Mouse (Mus musculus) left cerebral cortex, adult 8-10 months (tissue): ENCODE results near the gene Vps52. TPM values are rescaled to one million over a fixed set of nuclear protein-coding genes. Genes with fewer than 3 reads are reported as not detected.
A peak's percentile ranks its signal among the peaks of the same experiment; 100 is the strongest.

Source experiments
- DNase-seq, 2 experiments: peaks; one replicate each; pipeline ENCODE4 v3.0.0; 2022; ENCODE audit warnings: low spot score in 2 of 2
- total RNA-seq, 4 experiments: library from RNA; stranded (reverse); gene quantifications; 2 replicates each; pipeline ENCODE4 v1.2.4; 2022

Gene Vps52
- total RNA-seq, 4 experiments from 2014 or later: 70.6 to 79.6 (median 72.8) TPM

DNA sequence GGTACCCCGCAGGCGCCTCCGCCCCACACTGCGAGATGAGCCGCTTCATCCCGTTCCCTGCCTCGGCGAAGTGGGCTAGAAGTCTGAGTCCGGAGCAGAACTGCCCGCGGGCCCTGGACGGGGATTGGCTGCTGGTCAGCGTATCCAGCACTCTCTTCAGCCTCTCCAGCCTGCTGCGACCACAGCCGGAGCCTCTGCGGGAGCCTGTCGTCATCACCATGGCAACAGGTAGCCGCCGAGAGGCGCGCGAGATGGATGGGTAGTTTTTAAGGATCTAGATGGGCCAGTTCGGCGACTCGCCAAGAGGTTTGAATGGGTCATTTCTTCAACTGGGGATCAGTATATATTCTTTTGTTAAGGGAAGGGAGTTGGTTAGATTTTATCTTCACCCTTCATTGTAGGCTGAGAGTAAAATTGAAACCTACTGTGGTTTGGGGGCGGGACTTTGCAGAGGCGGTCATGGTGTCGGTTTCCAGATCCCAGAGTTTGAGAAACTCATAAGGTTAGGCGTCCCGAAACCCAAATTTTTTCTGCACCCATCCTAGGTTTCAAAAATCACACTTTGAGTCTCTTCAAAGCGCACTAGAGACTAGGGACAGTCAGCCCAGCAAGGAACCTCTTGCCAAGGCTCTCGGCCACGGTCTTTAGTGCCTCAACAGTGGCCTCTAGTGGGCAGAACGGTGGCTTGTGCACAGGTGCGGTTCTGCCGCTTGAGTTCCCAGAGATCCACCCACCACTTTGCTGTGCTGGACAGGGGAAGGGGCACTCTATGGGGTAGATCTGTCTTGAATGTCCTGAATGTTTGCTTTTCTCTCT is 35.1 kb upstream of the Vps52 start:
- peak; percentile 67 to 72 for DNase-seq

GRCm38 (mm10) chr17:33921361-33921760 is 34.3 kb upstream of the Vps52 start:
- peak in 1 of 2 experiments; percentile 8 for DNase-seq

- DNase-seq: no peak
Observed at GRCm38 (mm10) chr17:33924577-33925283, 30.9 kb upstream of the Vps52 start.

GRCm38 (mm10) chr17:33925406-33926116 is 30.1 kb upstream of the Vps52 start:
- DNase-seq: no peak

DNA sequence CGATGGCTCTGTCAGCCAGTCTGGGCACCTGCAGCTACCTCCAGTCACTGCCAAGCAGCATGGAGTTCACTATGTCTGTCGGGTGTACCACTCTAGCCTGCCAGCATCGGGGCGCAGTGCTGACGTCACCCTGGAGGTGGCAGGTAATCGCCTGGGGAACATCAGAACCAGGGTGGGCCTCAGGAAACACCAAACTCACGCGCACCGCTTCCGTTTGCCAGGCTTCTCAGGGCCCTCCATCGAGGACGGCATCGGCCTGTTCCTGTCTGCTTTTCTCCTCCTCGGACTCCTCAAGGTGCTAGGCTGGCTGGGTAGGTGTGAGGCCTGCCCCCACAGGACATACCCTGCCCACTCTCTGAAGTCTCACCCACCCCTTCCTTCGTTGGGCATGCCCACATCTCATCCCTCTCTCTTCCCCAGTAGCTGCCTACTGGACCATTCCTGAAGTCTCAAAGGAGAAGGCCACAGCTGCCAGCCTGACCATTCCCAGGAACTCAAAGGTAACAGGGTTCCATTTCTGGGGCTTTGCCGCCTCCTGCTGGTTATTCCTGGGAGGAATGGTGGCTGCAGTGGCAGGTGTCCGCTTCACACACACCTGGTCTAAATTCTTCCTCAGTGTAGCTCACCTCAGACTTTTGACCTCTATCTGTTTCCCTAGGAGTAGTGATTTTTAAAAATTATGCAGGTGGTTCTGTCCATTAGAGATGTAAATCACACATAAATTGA is 29.2 kb upstream of the Vps52 start:
- no peak for DNase-seq

GRCm38 (mm10) chr17:33928251-33928947 is 27.2 kb upstream of the Vps52 start:
- DNase-seq: no peak

DNA sequence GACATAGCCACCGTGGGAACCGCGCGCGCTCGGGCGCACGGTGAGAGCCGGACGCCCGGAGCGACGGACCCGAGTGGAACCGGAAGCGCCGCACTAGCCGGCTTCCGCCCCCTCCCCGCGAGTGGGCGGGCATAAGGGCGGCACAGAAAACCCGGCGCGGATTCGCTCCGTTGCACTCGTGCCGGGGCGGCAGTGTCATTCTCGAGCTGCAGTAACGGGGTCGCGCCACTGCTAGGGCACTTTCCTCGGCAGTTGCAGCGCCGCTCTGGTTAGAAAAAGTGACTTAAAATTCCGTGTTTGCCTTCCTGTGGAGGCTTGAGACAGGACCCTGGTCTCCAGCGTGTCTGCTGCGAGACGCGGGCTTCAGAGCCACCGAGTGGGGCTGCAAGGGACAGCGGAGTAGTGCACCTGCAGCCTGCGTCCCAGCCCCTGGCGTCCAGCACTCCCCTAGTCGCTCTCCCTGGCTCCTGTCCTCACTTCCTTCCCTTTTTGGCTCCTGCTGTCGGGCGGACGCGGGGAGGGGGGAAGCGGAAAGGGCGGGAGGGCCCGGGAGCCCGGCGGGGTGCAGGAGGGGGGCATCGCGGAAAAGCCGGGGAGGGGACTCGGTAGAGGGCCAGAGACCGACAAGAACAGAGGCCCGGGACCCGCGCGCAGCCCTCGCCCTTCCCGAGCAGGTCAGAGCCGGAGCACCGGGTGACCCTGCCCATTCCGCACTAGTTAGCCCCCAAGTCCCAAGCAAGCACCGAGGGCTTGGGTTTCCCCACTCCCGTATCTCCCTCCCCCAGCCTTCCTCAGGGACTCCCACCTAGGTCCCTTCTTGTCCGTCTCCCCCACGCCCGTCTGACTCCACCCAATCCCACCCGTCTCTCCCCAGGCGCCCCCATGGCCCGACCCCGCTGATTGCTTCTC is 26.0 kb upstream of the Vps52 start, which contains the start of gene Rgl2:
Rgl2 (plus strand) TSS at position 173 of the 909 bp plus-strand sequence.
- DNase-seq: peak; percentile 87 to 89

DNA sequence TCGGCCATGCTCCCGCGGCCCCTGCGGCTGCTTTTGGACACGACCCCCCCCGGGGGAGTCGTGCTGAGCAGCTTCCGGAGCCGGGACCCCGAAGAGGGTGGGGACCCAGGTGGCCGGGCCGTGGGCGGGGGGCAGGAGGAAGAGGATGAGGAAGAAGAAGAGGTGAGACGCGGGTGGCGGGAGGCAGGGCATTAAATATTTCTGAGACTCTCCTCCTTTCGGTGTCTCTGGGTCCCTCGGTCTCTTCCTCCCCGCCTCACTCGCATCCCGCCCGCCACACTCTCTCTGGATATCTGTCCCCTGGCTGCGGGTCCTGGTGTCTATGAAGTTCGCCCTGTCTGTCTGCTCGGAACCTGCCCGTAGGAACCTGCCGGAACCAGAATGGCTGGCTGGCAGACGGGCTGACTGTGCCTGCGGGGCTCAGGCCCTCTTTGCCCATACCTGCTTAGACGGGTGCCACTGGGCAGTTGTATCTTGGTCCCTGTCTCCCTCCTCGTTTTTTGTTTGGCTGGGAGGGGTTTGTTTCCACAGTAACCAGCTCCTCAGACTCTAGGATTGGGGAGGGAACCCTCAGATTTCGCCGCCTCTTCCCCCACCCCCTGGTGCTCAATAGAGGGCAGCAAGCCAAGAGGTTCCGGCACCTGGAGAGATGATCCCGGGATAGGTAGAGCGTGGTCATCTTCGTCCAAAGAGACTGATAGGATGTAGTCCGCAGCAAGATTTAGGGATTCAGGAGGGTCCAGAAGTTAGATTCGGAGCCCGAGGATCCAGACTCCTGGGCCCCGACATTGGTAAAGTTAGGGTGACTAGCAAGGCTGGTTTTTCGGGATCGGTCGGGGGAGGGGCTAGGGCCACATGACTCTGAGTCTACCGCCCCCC is 25.1 kb upstream of the Vps52 start:
- peak in 1 of 2 experiments; percentile 68 for DNase-seq

DNA sequence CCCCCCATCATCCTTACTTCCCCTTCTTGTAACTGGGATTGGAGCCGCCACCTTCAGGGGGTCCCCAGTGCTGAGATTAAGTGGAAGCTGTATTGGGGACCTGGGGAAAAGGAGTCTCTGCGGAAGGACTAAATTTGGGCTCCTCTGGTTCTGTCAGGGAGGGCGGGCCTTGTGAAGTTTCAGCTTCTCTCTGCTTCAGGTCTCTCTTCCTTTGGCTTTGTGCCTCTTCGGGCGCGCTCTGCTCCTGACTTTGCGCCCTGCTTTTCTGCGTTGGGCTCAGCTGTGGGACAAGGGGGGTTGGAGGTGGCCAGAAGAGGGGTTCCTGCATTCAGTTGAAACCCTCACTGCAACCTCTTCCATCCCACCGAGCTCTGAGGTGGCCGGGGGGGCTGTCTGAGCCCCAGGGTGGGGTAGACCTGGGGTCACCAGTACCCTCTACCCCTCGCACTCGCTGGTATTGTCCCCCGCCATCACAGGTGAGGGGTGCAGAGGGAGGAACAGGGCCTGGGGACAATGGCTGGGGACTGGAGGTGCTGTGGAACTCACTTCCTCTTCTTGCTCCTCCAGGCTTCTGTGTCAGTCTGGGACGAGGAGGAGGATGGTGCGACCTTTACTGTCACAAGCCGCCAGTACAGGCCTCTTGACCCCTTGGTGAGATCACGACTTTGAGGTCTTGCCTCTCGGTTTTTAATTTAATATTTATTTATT is 24.3 kb upstream of the Vps52 start:
- DNase-seq: peak in 1 of 2 experiments; percentile 22

- DNase-seq: peak in 1 of 2 experiments; percentile 22
Observed at GRCm38 (mm10) chr17:33931947-33932346, 23.7 kb upstream of the Vps52 start.

GRCm38 (mm10) chr17:33932448-33932847 is 23.2 kb upstream of the Vps52 start:
- DNase-seq: no peak

DNA sequence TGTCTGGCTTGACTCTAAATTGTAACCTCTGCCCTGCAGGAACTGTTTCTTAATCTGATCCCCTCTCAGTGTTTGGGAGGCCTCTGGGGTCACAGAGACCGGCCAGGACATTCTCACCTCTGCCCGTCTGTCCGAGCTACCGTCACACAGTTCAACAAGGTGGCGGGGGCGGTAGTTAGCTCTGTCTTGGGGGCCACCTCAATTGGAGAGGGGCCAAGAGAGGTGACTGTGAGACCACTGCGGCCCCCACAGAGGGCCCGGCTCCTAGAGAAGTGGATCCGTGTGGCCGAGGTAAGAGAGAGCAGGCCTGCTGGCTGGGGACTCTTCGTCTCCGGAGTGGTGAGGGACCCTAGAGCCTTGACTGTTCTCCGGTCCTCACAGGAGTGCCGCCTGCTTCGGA is 22.6 kb upstream of the Vps52 start:
- DNase-seq: peak in 1 of 2 experiments; percentile 17

DNA sequence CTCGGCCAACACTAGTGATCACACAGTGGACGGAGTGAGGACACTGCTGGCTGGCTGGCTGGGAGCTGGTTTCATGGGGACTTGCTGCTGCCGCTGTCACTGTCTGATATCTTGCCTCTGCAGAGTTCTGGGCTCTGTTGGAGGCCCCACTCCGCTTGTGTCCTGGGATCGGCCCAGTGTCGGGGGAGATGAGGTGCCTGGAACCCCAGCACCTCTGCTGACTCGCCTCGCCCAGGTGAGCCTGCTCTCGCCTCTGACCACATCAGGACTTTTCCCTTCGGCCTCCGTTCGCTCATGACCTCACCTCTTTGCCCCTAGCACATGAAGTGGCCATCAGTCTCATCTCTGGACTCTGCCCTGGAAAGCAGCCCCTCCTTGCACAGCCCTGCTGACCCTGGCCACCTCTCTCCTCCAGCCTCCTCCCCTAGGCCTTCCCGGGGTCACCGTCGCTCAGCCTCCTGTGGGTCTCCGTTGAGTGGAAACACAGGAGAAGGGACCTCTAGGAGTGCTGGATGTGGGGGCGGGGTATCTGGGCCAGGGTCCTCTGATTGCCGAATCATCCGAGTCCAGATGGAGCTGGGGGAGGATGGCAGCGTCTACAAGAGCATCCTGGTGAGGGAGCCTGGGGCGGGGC is 20.1 kb upstream of the Vps52 start:
- DNase-seq: no peak

- no peak for DNase-seq
Observed at GRCm38 (mm10) chr17:33936993-33937392, 18.6 kb upstream of the Vps52 start.

GRCm38 (mm10) chr17:33938783-33939182 is 16.8 kb upstream of the Vps52 start:
- DNase-seq: no peak

GRCm38 (mm10) chr17:33940206-33940805 is 15.3 kb upstream of the Vps52 start, which contains the start of the genes Pfdn6 and Wdr46:
Gene Pfdn6, minus strand, starts transcription at chr17:33940343.
Gene Wdr46, plus strand, starts transcription at chr17:33940660.
- peak in 1 of 2 experiments; percentile 66 for DNase-seq

DNA sequence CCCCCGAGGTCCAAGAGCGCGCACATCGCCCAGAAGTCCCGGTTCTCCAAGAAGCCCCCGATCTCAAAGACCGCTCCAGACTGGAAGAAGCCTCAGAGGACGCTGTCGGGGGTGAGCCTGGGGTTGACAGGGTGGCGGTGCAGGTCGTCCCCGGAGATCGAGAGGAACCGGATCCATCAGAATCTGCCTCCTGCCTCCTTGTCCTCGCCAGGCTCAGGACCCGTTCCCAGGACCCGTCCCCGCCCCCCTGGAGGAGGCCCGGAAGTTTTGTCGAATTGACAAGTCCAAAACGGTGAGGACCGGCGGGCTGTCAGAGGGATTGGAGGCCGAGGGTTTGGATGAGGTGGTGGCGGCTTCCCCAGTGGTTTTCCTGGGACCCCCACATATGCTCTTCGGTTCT is 14.6 kb upstream of the Vps52 start:
- DNase-seq: no peak
